Mouse (Mus musculus): ENCODE results near the gene Elmod3.

DNA sequence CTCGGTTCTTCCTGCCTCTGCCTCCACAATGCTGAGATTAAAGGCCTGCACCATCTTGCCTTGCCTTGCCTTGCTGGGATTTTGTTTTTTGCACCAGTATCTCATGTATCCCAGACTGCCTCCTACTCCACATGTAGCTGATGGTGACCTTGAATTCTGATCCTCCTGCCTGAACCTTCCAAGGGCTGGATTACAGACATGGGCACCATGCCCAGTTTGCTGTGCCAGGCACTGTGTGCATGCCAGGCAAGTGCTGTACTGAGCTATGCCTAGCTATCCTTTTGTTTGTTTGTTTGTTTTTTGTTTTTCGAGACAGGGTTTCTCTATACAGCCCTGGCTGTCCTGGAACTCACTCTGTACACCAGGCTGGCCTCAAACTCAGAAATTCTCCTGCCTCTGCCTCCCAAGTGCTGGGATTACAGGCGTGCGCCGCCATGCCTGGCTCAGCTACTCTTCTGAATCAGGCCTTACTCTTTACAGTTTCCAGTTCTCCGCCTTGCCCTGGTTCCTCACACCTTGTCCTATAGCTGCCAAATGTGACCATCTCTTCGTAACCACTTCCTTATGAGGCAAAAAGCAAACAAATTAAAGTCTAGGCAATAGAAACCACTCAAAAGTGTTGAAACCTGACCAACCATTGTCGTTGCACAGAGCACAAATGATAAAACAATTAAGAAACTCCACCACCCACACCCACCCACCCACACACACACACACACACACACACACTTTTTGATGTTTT lies 25.6 kb upstream of the Elmod3 start:
- TF ChIP-seq CTCF (IDR thresholded peaks at IDR 0.05; ENCODE audit: control insufficient read depth, insufficient read depth, insufficient read length) (no peak), MYOD1 (IDR thresholded peaks at IDR 0.05; ENCODE audit: control insufficient read depth, insufficient read length, low read depth) (no peak), USF1 (IDR thresholded peaks at IDR 0.05; ENCODE audit: low read depth) (no peak), CEBPB (IDR thresholded peaks at IDR 0.05; ENCODE audit: low read depth) (no peak), MYOG (IDR thresholded peaks at IDR 0.05; ENCODE audit: control insufficient read depth, extremely low read depth, insufficient read length) (no peak)

Data from C2C12 (cell line).